Mouse (Mus musculus): ENCODE data around the gene Acsl5.

Gene Acsl5

GRCm38 (mm10) chr19:55251383-55252124, at the start of gene Acsl5:
TSS of gene Acsl5 (plus strand) at chr19:55251938.
- DNase-seq, result no peak

GRCm38 (mm10) chr19:55206482-55207138, 45.1 kb upstream of the Acsl5 start:
- no peak for DNase-seq

GRCm38 (mm10) chr19:55207205-55207604, 44.5 kb upstream of the Acsl5 start:
- no peak for DNase-seq

GRCm38 (mm10) chr19:55207746-55208538, 43.8 kb upstream of the Acsl5 start:
- no peak for DNase-seq

GRCm38 (mm10) chr19:55208654-55209053, 43.1 kb upstream of the Acsl5 start:
- DNase-seq, result no peak

GRCm38 (mm10) chr19:55209084-55209483, 42.7 kb upstream of the Acsl5 start:
- DNase-seq, result no peak

- DNase-seq, result no peak
Measured at GRCm38 (mm10) chr19:55211698-55212097, 40.0 kb upstream of the Acsl5 start.

GRCm38 (mm10) chr19:55213617-55214340, 38.0 kb upstream of the Acsl5 start:
- DNase-seq, result peak; percentile 79 to 87

- DNase-seq, result peak in 1 of 2 experiments; percentile 38
Measured at GRCm38 (mm10) chr19:55216876-55217275, 34.9 kb upstream of the Acsl5 start.

- no peak for DNase-seq
Measured at GRCm38 (mm10) chr19:55217365-55217764, 34.4 kb upstream of the Acsl5 start.

GRCm38 (mm10) chr19:55218192-55218739, 33.5 kb upstream of the Acsl5 start:
- peak; percentile 80 to 83 for DNase-seq

GRCm38 (mm10) chr19:55218741-55219221, 33.0 kb upstream of the Acsl5 start:
- no peak for DNase-seq

GRCm38 (mm10) chr19:55219359-55219758, 32.4 kb upstream of the Acsl5 start:
- peak; percentile 33 to 62 for DNase-seq

- DNase-seq, result no peak
Measured at GRCm38 (mm10) chr19:55221208-55221607, 30.5 kb upstream of the Acsl5 start.

- DNase-seq, result no peak
Measured at GRCm38 (mm10) chr19:55222268-55222667, 29.5 kb upstream of the Acsl5 start.

- no peak for DNase-seq
Measured at GRCm38 (mm10) chr19:55226621-55227020, 25.1 kb upstream of the Acsl5 start.

- no peak for DNase-seq
Measured at GRCm38 (mm10) chr19:55227135-55227534, 24.6 kb upstream of the Acsl5 start.

- no peak for DNase-seq
Measured at GRCm38 (mm10) chr19:55231081-55231480, 20.7 kb upstream of the Acsl5 start.

- DNase-seq, result peak; percentile 45 to 59
Measured at GRCm38 (mm10) chr19:55232136-55232535, 19.6 kb upstream of the Acsl5 start.

- DNase-seq, result no peak
Measured at GRCm38 (mm10) chr19:55236026-55236425, 15.7 kb upstream of the Acsl5 start.

- DNase-seq, result no peak
Measured at GRCm38 (mm10) chr19:55236564-55236963, 15.2 kb upstream of the Acsl5 start.

- DNase-seq, result no peak
Measured at GRCm38 (mm10) chr19:55239766-55240426, 11.8 kb upstream of the Acsl5 start.
